Mouse (Mus musculus) 3T3-L1 (cell line): ENCODE measurements around the gene Ms4a13.
"Not testable (repeated sequence)": the region's sequence is repeated elsewhere in the genome, so short reads cannot be mapped to it uniquely, and the experiment has no call there.

Experiments
- DNase-seq: peaks from one replicate; pipeline ENCODE4 v3.0.0-alpha.2; 2015; ENCODE audit warnings: low read depth, low spot score

The Ms4a13 gene

DNA sequence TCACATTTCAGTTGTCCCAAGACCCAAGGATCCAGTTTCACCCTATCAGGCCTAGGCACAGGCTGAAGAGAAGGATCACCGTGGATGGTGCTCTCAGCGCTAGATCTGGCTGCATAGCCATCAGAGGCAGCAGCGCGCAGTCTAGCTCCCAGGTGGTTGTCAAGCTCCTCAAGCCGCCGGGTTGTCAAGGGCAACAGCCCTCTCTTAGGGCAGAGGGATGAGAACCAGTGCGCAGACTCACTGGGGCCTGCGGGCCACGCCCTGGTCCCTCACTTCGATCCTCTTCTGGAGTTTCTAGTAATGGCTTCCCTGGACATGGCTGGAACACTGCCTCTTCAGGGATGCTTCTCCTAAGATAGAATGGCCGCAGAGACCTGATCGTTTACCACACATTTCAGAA, at the start of gene Ms4a13:
Gene Ms4a13, minus strand, starts transcription at position 192 of the 400 bp plus-strand sequence.
- DNase-seq: no peak

DNA sequence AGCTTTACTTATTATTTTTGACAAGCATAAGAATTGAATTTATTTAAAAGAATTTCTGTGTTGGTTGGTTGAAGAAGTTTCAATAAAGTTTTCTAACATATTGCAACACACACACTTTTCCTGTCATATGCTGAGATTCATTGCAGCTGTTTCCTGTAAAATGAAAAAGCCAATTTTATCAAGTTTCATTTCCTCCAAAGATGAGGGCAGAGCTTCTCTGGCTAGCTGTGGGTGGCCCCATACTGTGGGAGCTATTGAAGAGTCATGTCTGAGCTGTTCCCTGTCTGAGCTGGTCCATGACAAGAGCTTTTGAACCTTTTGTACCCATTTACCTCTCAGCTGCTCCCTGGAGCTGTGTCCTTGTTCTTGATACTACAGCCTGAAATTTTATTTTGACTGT, 47.7 kb upstream of the Ms4a13 start:
- no peak for DNase-seq

GRCm38 (mm10) chr19:11242560-11242959, 46.0 kb upstream of the Ms4a13 start:
- no peak for DNase-seq

GRCm38 (mm10) chr19:11235820-11236219, 39.3 kb upstream of the Ms4a13 start:
- DNase-seq: no peak

DNA sequence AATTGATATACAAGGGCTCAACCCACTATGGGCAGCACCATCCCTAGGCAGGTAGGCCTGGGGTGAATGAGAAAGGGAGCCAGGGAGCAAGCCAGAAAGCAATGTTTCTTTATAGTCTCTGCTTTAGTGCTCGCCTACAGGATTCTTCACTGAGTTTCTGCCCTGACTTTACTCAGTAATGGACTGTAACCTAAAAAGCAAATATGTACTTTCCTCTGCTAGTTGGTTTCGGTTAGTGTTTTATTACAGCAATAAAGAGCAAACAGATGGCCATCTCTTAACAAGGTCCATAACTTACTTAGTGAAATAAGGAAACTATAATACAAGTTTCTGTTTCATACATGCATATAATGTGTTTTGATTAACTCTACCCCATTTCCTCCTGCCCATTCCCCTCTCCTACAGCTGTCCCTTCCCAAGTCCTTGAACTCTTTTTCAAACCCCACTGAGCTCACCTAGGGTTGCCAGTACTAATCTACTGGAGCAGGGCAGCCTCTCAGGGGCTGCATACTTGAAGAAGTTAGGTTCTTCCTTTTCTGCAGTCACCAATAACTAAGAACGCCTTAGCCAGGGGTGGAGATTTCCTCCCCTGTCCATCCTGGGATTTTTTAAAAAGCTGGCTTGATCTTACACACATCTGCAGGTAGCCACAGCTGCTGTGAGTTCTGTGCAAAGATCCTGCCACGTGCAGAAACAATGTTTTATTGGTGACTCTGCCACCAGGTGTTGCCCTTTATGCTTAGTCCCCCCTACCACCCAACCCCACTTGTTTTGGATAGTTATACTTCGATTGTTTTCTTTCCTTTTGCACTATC, 38.6 kb upstream of the Ms4a13 start:
- DNase-seq: no peak

GRCm38 (mm10) chr19:11234244-11234643, 37.7 kb upstream of the Ms4a13 start:
- DNase-seq: peak; percentile 31

DNA sequence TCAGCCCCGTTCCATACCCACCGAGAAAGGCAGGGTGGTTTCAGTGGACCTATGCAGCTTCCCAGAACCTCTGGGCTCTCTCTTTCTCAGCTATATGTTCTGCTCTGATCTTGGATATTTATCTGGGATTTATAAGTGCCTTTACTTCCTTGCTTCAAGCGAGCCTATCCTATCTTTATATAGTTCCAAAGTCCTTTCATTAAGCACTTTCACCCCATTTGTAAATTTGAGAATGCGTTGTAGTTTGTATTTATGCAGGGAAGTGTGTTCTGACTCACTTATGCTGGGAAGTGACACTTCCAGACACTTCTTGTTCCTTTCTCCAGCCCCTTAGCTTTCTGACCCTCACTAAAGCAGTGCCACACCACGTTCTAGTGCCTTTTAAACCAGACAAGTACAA, 35.8 kb upstream of the Ms4a13 start, which contains the start of gene Ms4a12:
Gene Ms4a12, minus strand, starts transcription at position 101 of the 400 bp plus-strand sequence.
- DNase-seq: no peak

GRCm38 (mm10) chr19:11192552-11192951, 4.0 kb downstream of the Ms4a13 start:
- DNase-seq: peak; percentile 6

DNA sequence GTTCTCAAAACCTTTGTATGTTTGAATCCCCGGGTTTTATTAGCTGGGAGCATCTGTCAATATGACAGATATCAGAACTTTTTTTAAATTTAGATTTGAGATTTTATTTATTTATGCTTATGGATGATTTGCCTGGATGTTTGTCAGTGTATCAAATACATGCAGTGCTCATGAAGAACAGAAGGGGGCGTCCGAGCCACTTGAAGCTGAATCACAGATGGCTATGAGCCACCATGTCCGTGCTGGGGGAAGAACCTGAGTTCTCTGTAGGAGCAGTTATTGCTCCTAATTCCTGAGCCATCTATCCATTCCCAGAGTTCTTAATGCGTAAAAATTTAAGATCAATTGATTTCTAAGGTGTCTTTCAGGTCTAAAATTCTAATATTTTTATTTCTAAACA, 12.4 kb downstream of the Ms4a13 start:
- DNase-seq: peak; percentile 15

- no peak for DNase-seq
Observed at GRCm38 (mm10) chr19:11177464-11177863, 19.1 kb downstream of the Ms4a13 start.

GRCm38 (mm10) chr19:11165172-11165571, 31.4 kb downstream of the Ms4a13 start, which contains the start of gene 1700025F22Rik:
1700025F22Rik (minus strand) TSS chr19:11165320.
- peak; percentile 10 for DNase-seq

- not testable (repeated sequence) for DNase-seq
Observed at GRCm38 (mm10) chr19:11157890-11158289, 38.6 kb downstream of the Ms4a13 start.

- no peak for DNase-seq
Observed at GRCm38 (mm10) chr19:11135336-11135735, 61.2 kb downstream of the Ms4a13 start.

GRCm38 (mm10) chr19:11134852-11135251, 61.7 kb downstream of the Ms4a13 start:
- DNase-seq: no peak

DNA sequence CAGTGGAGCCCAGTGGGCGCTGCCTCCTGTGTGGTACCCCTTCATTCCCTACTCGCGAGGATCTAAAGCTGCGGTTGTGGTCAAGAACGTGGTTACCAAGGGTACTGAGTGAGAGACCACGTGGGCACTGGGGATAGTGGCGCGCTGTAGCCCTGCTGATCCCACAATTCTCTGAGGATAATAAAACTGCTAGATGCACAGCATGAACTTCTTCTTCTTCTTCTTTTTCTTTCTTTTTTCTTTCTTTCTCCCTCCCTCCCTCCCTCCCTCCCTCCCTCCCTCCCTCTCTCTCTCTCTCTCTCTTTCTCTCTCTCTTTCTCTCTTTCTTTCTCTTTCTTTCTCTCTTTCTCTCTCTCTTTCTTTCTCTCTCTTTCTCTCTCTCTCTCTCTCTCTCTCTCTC, 65.8 kb downstream of the Ms4a13 start, which contains the start of gene 1700017D01Rik:
Gene 1700017D01Rik, minus strand, starts transcription at position 101 of the 400 bp plus-strand sequence.
- not testable (repeated sequence) for DNase-seq

- DNase-seq: no peak
Observed at GRCm38 (mm10) chr19:11129702-11130101, 66.8 kb downstream of the Ms4a13 start.

DNA sequence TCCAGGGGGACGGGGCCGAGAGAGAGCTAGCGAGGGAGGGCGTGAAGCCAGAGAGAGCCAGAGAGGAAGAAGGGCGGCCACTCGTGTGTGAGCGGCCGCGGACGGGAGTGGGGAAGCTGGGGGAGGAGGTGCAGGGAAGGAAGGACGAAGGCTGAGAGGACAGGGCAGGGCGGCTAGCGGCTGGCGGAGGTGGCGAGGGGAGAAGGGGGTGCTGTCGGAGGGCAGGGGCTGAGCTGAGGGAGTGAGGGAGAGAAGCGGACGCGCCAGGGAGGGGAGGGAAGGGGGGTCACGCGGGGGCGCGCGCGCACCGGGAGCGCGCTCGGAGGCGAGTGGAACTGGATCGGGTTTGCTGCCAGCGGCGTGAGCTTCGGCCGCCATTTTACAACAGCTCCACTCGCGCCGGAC, 75.5 kb downstream of the Ms4a13 start:
- not testable (repeated sequence) for DNase-seq
